22 mouse cellular contexts compared by ENCODE assay signal in the genomic region with DNA sequence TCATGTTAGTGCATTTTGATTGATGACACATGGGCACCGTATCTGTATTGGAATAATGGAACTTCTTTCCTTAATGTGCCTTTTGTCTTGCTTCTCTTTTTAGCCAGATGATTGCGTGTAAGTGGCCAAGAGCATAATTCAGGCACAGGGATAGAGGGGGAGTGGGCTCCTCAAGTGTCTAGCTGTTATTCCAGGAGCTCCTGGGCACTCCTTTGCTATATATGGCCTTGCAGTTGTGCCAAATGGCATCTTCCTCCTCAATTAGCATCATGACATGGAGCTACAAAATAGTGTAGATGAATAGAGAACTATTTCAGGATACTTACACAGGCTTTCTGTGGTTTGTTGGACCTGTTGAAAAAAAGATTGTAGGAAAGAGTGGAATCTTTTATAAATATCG. TPM values are rescaled to one million over a fixed set of nuclear protein-coding genes. Genes with fewer than 3 reads are reported as not detected.
"Had no signal": no experiment of that assay in that cellular context is flagged by ENCODE, and none has a peak within 500 bp of the region (broad histone marks: within the 10 kb centered on the region; RNA-seq: fewer than 3 reads in every experiment).

No protein-coding gene starts in this region.

- DNase-seq: retina, postnatal 1 day; right cerebral cortex, adult 18-20 months; right cerebral cortex, postnatal 14 days; right cerebral cortex, postnatal 25 days; right cerebral cortex, postnatal 4 days; spleen, adult 18-20 months; thymus, adult 18-20 months; thymus, adult 2 months; thymus, postnatal 14 days; thymus, postnatal 25 days; thymus, postnatal 36 days; thymus, postnatal 4 days had no signal

- H3K27ac ChIP-seq: neural tube, embryonic 12.5 days; neural tube, embryonic 13.5 days; neural tube, embryonic 15.5 days; stomach, embryonic 15.5 days; stomach, postnatal 0 days had no signal

- H3K4me3 ChIP-seq: neural tube, embryonic 12.5 days; neural tube, embryonic 13.5 days; neural tube, embryonic 15.5 days; stomach, embryonic 15.5 days had no signal

- H3K9ac ChIP-seq: neural tube, embryonic 12.5 days; neural tube, embryonic 13.5 days; neural tube, embryonic 15.5 days; stomach, embryonic 15.5 days had no signal

- H3K4me2 ChIP-seq: neural tube, embryonic 12.5 days; neural tube, embryonic 13.5 days; neural tube, embryonic 15.5 days; stomach, embryonic 15.5 days had no signal

- H3K9me3 ChIP-seq: neural tube, embryonic 12.5 days; neural tube, embryonic 13.5 days; neural tube, embryonic 15.5 days; stomach, embryonic 15.5 days had no signal

- H3K36me3 ChIP-seq: neural tube, embryonic 12.5 days; neural tube, embryonic 13.5 days; neural tube, embryonic 15.5 days; stomach, embryonic 15.5 days had no signal

- H3K4me1 ChIP-seq: stomach, embryonic 15.5 days had no signal

- H3K27me3 ChIP-seq: neural tube, embryonic 12.5 days; neural tube, embryonic 13.5 days; neural tube, embryonic 15.5 days; stomach, embryonic 15.5 days had no signal

RNA-seq across cellular contexts. Expression of a gene that starts 11.6 kb away (rescaled TPM):
- total RNA-seq: neutrophil, adult 5-6 weeks had no signal
- polyA plus RNA-seq: small intestine, adult 2 months; spleen, adult 2 months; stomach, postnatal 0 days; thymus, postnatal 0 days; urinary bladder, adult 2 months had no signal
